ENCODE assay signal across 8 mouse cellular contexts in genomic region chr2:52674886-52675277, GRCm38 (mm10). TPM values are rescaled to one million over a fixed set of nuclear protein-coding genes. Genes with fewer than 3 reads are reported as not detected.
A peak's percentile ranks its signal among the peaks of the same experiment; 100 is the strongest.
DNase-seq lines count a peak whose midpoint lies in the region; ATAC-seq lines count a peak whose summit lies in the region.

No protein-coding gene starts in this region.

- peak; percentile 30 to 45 for DNase-seq in left cerebral cortex, postnatal 25 days (ENCODE audit: low spot score in 2 of 2)
- no peak for DNase-seq in left cerebral cortex, adult 11 months (ENCODE audit: low spot score)
- DNase-seq in cerebellum, postnatal 14 days, result peak; percentile 65 to 69
- peak; percentile 30 for DNase-seq in kidney, adult 9 months
- peak; percentile 8 to 38 for DNase-seq in lung, postnatal 4 days
- DNase-seq in spleen, postnatal 14 days (ENCODE audit: low spot score in 2 of 2), result no peak

- H3K4me3 ChIP-seq in heart, embryonic 13.5 days, result peak overlapping the region; percentile 79
- peak overlapping the region; percentile 67 for H3K4me3 ChIP-seq in stomach, embryonic 14.5 days (ENCODE audit: low read depth, low read length)

- peaks cover 40% of the 10 kb centered on the region for H3K27me3 ChIP-seq in heart, embryonic 13.5 days (replicated peaks)
- 0 out of 2 replicates have a peak, but pooled peaks cover 4% of the 10 kb centered on the region for H3K27me3 ChIP-seq in stomach, embryonic 14.5 days (ENCODE audit: control insufficient read depth, insufficient read depth, low read length)

- no peaks in the 10 kb centered on the region for H3K36me3 ChIP-seq in heart, embryonic 13.5 days
- H3K36me3 ChIP-seq in stomach, embryonic 14.5 days (ENCODE audit: control insufficient read depth, insufficient read depth, low read length), result no peaks in the 10 kb centered on the region

- ATAC-seq in heart, embryonic 13.5 days (ENCODE audit: extremely low read depth, insufficient number of reproducible peaks, low FRiP score, low TSS enrichment), result no peak
- ATAC-seq in stomach, embryonic 14.5 days (ENCODE audit: insufficient number of reproducible peaks, insufficient read depth, low FRiP score, low read depth), result no peak

- WGBS in heart, embryonic 13.5 days, result 2% methylated on average over 19 of the region's 19 CpGs
- 2% methylated on average over 19 of the region's 19 CpGs for WGBS in stomach, embryonic 14.5 days

- peaks cover 20% of the 10 kb centered on the region for H3K4me1 ChIP-seq in heart, embryonic 13.5 days
- 0 out of 2 replicates have a peak, but pooled peaks cover 3% of the 10 kb centered on the region for H3K4me1 ChIP-seq in stomach, embryonic 14.5 days (ENCODE audit: control insufficient read depth, insufficient read depth, low read length)

- H3K9me3 ChIP-seq in heart, embryonic 13.5 days, result no peaks in the 10 kb centered on the region
- no peaks in the 10 kb centered on the region for H3K9me3 ChIP-seq in stomach, embryonic 14.5 days (ENCODE audit: control insufficient read depth, low read depth, low read length)

- 0 out of 2 replicates have a peak overlapping the region, but pooled peaks have one; percentile 84 for H3K9ac ChIP-seq in heart, embryonic 13.5 days
- H3K9ac ChIP-seq in stomach, embryonic 14.5 days (replicated peaks; ENCODE audit: low read depth, low read length), result no peak overlapping the region

- intact Hi-C loops in left cerebral cortex, postnatal 25 days (cut with DNase I), result loop anchor here (2.0 kb wide), 1 partner anchor 40 kb away; no protein-coding TSS in a partner anchor

- peak overlapping the region; percentile 98 for H3K4me2 ChIP-seq in heart, embryonic 13.5 days
- H3K4me2 ChIP-seq in stomach, embryonic 14.5 days (replicated peaks; ENCODE audit: low read depth, low read length), result peak overlapping the region; percentile 98

- H3K27ac ChIP-seq in heart, embryonic 13.5 days (replicated peaks), result no peak overlapping the region
- H3K27ac ChIP-seq in stomach, embryonic 14.5 days (ENCODE audit: low read length), result no peak overlapping the region

RNA-seq across cellular contexts. Expression of gene Cacnb4, which starts 1.7 kb away (rescaled TPM):
- total RNA-seq in left cerebral cortex, postnatal 25 days (2021), result 100 to 1,000 TPM; 168 to 178 TPM
- polyA plus RNA-seq in heart, embryonic 13.5 days (2015; fragmentation: Nextera tagmentation; extraction: Ambion mirVana), result 0.34 and 0.41 TPM in 2 replicates
- polyA plus RNA-seq in stomach, embryonic 14.5 days (2014; fragmentation: Nextera tagmentation; extraction: Ambion mirVana), result 1.0 and 3.5 TPM in 2 replicates

Comparison
In these comparisons a context has a peak if more than half of its experiments do, and no peak if none do; other contexts are left out.
1. DNase-seq: peak in left cerebral cortex, postnatal 25 days (2 of 2), cerebellum, postnatal 14 days (2 of 2), kidney, adult 9 months (single experiment) and lung, postnatal 4 days (2 of 2); none in left cerebral cortex, adult 11 months (single experiment) and spleen, postnatal 14 days (0 of 2).